Mouse (Mus musculus) heart, postnatal 0 days (tissue): ENCODE measurements around the gene Rbms3.

Experiments used
- CTCF ChIP-seq: IDR thresholded peaks from 2 replicates; pipeline ENCODE4 v1.5.1; 2016; ENCODE audit warnings: antibody characterized with exemption, control low read depth, low read depth
- EP300 ChIP-seq: IDR thresholded peaks from 2 replicates; pipeline ENCODE4 v1.6.1; 2016; ENCODE audit warnings: antibody characterized with exemption, low read depth

DNA sequence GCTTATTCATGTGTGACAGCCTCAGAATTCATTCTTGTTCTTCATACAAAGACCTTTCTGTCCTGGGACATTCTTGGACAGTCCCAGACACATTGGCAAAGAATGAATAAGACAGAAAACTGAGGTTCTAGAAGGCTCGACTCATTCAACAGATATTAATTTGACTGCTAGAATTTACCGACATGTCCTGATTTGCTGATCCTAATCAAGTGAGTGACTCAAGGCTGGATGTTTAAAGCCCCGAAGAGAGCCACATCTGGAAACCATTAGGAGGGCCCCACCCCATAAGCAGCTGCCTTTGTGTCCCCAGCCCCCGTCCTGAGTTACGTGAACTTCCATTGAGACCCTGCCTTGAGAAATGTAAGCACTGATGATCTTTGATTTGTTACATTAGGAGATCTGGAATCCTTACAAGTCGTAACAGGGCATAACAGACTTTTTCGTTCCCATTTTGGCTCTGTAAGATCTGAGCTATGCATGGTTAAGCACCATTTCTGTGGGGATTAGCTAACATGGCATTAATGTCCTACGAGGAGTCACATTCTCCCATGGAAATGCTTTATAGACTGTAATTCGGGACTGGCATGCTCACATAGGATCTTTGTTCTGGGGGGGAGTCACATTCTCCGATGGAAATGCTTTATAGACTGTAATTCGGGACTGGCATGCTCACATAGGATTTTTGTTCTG is 726.3 kb downstream of the Rbms3 start:
- TF ChIP-seq CTCF (no peak), EP300 (no peak)
